Mouse (Mus musculus) embryonic fibroblast, embryonic 13.5 days (primary cell): ENCODE results near the gene Hmbs.

Experiments
- CTCF ChIP-seq: IDR thresholded peaks from 2 replicates; pipeline ENCODE4 v1.5.1; 2011; ENCODE audit warnings: mild to moderate bottlenecking, control low read depth, low read length, moderate library complexity, borderline replicate concordance; ENCODE audit not compliant: insufficient read depth
- POLR2A ChIP-seq: IDR thresholded peaks from 2 replicates; pipeline ENCODE4 v1.6.1; 2011; ENCODE audit warnings: low read depth, mild to moderate bottlenecking, control low read depth, low read length, moderate library complexity

DNA sequence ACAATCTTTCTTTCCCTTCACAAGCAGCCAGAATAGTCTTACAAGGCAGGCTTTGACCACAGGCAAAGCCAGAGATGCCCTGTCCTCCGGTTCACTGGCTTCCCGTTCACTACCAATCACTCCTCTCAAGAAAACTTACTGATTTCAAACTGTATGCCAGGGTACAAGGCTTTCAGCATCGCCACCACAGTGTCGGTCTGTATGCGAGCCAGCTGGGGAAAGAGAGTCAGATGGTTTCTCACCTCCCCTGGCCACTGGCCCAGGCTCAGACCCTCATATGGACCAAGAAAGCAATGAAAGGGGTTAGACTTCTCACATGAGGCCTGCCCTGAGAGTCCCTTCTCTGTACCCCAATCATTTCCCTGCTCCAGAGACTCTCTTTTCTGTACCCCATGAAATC lies 2.5 kb downstream of the Hmbs start:
- no peak for TF ChIP-seq POLR2A
- no peak for TF ChIP-seq CTCF
